ENCODE assay signal across 11 mouse cellular contexts in genomic region chr8:123988605-123989038, GRCm38 (mm10). TPM values are rescaled to one million over a fixed set of nuclear protein-coding genes. Genes with fewer than 3 reads are reported as not detected.
DNase-seq lines count a peak whose midpoint lies in the region; ATAC-seq and TF ChIP-seq lines count a peak whose summit lies in the region.
"Had no signal": no experiment of that assay in that cellular context is flagged by ENCODE, and none has a peak within 500 bp of the region (broad histone marks: within the 10 kb centered on the region; RNA-seq: fewer than 3 reads in every experiment).

No protein-coding gene starts in this region.

- ATAC-seq in erythroid progenitor cell, adult 5-6 weeks (replicated peaks; ENCODE audit: low FRiP score, poor library complexity, severe bottlenecking), result peak; percentile 83
- ATAC-seq in liver, embryonic 14.5 days (ENCODE audit: insufficient read depth), result peak; percentile 90
- ATAC-seq: forebrain, postnatal 0 days had no signal

- WGBS in liver, embryonic 14.5 days (ENCODE audit: insufficient replicate concordance), result 2% methylated on average over 6 of the region's 6 CpGs

- H3K4me1 ChIP-seq in liver, embryonic 14.5 days (replicated peaks; ENCODE audit: control insufficient read depth in 2 of 2, insufficient read depth in 2 of 2, low read length in 1 of 2), result peaks cover 54 to 60% of the 10 kb centered on the region in 2 experiments

- no peaks in the 10 kb centered on the region for H3K36me3 ChIP-seq in liver, embryonic 14.5 days (replicated peaks; ENCODE audit: control insufficient read depth, insufficient read depth, low read depth)
- H3K36me3 ChIP-seq: lung, embryonic 15.5 days had no signal

- H3K4me2 ChIP-seq in liver, embryonic 14.5 days (ENCODE audit: low read depth), result peak overlapping the region; percentile 98
- H3K4me2 ChIP-seq: lung, embryonic 15.5 days had no signal

- peak; percentile 63 for DNase-seq in spleen, adult 12 weeks (ENCODE audit: low spot score)
- no peak for DNase-seq in spleen, adult 18-20 months
- peak; percentile 96 to 97 (median 97) for DNase-seq in liver, embryonic 14.5 days (ENCODE audit: low read depth in 3 of 3, low spot score in 3 of 3)
- no peak for DNase-seq in adrenal gland, adult (ENCODE audit: inconsistent age in 2 of 2, low spot score in 1 of 2)
- no peak for DNase-seq in layer of hippocampus, postnatal 36 days
- DNase-seq in thymus, postnatal 10 days (ENCODE audit: low spot score in 2 of 2), result no peak
- DNase-seq: cerebellum, postnatal 10 days; forebrain, postnatal 0 days; thymus, adult 2 months had no signal

- H3K4me3 ChIP-seq in liver, embryonic 14.5 days (ENCODE audit: insufficient read depth in 1 of 2, low read depth in 2 of 2, low read length in 2 of 2), result peak overlapping the region; percentile 48 to 57
- H3K4me3 ChIP-seq: lung, embryonic 15.5 days had no signal

- H3K27ac ChIP-seq in liver, embryonic 14.5 days, result peak overlapping the region; percentile 100
- H3K27ac ChIP-seq: lung, embryonic 15.5 days had no signal

- no peak for TF ChIP-seq CTCF in liver, embryonic 14.5 days (IDR thresholded peaks at IDR 0.05; ENCODE audit: low read depth)

- TF ChIP-seq EP300 in liver, embryonic 14.5 days (IDR thresholded peaks at IDR 0.05; ENCODE audit: low read depth), result peak; percentile 99

- no peaks in the 10 kb centered on the region for H3K27me3 ChIP-seq in liver, embryonic 14.5 days (ENCODE audit: control insufficient read depth, insufficient read depth, low read length)
- H3K27me3 ChIP-seq: lung, embryonic 15.5 days had no signal

- H3K9ac ChIP-seq in liver, embryonic 14.5 days (replicated peaks), result peak overlapping the region; percentile 95
- H3K9ac ChIP-seq: forebrain, postnatal 0 days; lung, embryonic 15.5 days had no signal

- H3K9me3 ChIP-seq in liver, embryonic 14.5 days (ENCODE audit: control insufficient read depth, low read length), result no peaks in the 10 kb centered on the region
- H3K9me3 ChIP-seq: lung, embryonic 15.5 days had no signal

RNA-seq across cellular contexts. Expression of gene Abcb10, which starts 5.7 kb away (rescaled TPM):
- total RNA-seq in erythroid progenitor cell, adult 5-6 weeks (2015; ENCODE audit: low replicate concordance), result 465 and 471 TPM in 2 replicates
- 483 and 625 TPM in 2 replicates for total RNA-seq in erythroid progenitor cell, adult 5-6 weeks (2017; ENCODE audit: low replicate concordance)
- 71.8 and 83.0 TPM in 2 replicates for polyA plus RNA-seq in liver, embryonic 14.5 days (2012; rRNA removed)
- polyA plus RNA-seq in liver, embryonic 14.5 days (2014; fragmentation: Nextera tagmentation; extraction: Ambion mirVana), result 129 and 144 TPM in 2 replicates
- total RNA-seq in layer of hippocampus, postnatal 36 days (2021), result 10 to 100 TPM; 18.5 to 18.8 TPM

RNA-seq across cellular contexts. Expression of gene Taf5l, which starts 32.6 kb away (rescaled TPM):
- 45.0 and 46.9 TPM in 2 replicates for total RNA-seq in erythroid progenitor cell, adult 5-6 weeks (2015; ENCODE audit: low replicate concordance)
- 40.3 and 41.6 TPM in 2 replicates for total RNA-seq in erythroid progenitor cell, adult 5-6 weeks (2017; ENCODE audit: low replicate concordance)
- polyA plus RNA-seq in liver, embryonic 14.5 days (2012; rRNA removed), result 21.1 and 21.2 TPM in 2 replicates
- polyA plus RNA-seq in liver, embryonic 14.5 days (2014; fragmentation: Nextera tagmentation; extraction: Ambion mirVana), result 28.7 and 32.6 TPM in 2 replicates
- 10 to 100 TPM; 19.6 to 20.8 TPM for total RNA-seq in layer of hippocampus, postnatal 36 days (2021)

RNA-seq across cellular contexts. Expression of gene Urb2, which starts 32.7 kb away (rescaled TPM):
- 10.9 and 11.5 TPM in 2 replicates for total RNA-seq in erythroid progenitor cell, adult 5-6 weeks (2015; ENCODE audit: low replicate concordance)
- 8.5 and 10.7 TPM in 2 replicates for total RNA-seq in erythroid progenitor cell, adult 5-6 weeks (2017; ENCODE audit: low replicate concordance)
- 4.3 and 4.9 TPM in 2 replicates for polyA plus RNA-seq in liver, embryonic 14.5 days (2012; rRNA removed)
- polyA plus RNA-seq in liver, embryonic 14.5 days (2014; fragmentation: Nextera tagmentation; extraction: Ambion mirVana), result 2.9 and 3.6 TPM in 2 replicates
- total RNA-seq in layer of hippocampus, postnatal 36 days (2021), result 10 to 100 TPM; 11.8 to 12.5 TPM

RNA-seq across cellular contexts. Expression of gene Nup133, which starts 39.6 kb away (rescaled TPM):
- total RNA-seq in erythroid progenitor cell, adult 5-6 weeks (2015; ENCODE audit: low replicate concordance), result 32.1 and 35.2 TPM in 2 replicates
- 46.0 and 49.7 TPM in 2 replicates for total RNA-seq in erythroid progenitor cell, adult 5-6 weeks (2017; ENCODE audit: low replicate concordance)
- polyA plus RNA-seq in liver, embryonic 14.5 days (2012; rRNA removed), result 13.7 and 17.6 TPM in 2 replicates
- polyA plus RNA-seq in liver, embryonic 14.5 days (2014; fragmentation: Nextera tagmentation; extraction: Ambion mirVana), result 23.3 and 27.8 TPM in 2 replicates
- total RNA-seq in layer of hippocampus, postnatal 36 days (2021), result 10 to 100 TPM; 21.8 to 22.2 TPM

Comparison
In these comparisons a context has a peak if more than half of its experiments do, and no peak if none do; other contexts are left out.
1. DNase-seq: peak in spleen, adult 12 weeks (single experiment) and liver, embryonic 14.5 days (3 of 3); none in spleen, adult 18-20 months (0 of 2), adrenal gland, adult (0 of 2), layer of hippocampus, postnatal 36 days (0 of 2) and thymus, postnatal 10 days (0 of 2).
2. RNA of gene Abcb10, which starts 5.7 kb away (total RNA-seq): 465 to 625 TPM in erythroid progenitor cell, adult 5-6 weeks; 18.5 to 18.8 TPM in layer of hippocampus, postnatal 36 days; every median in the first group is over 10 times any median in the second.